Mouse (Mus musculus) spleen, postnatal 10 days (tissue): ENCODE data around the gene Nipa1.

Experiments used
- DNase-seq, 2 experiments: peaks; one replicate each; pipeline ENCODE4 v3.0.0; 2021 to 2022; ENCODE audit warnings: low spot score in 2 of 2

Gene Nipa1

DNA sequence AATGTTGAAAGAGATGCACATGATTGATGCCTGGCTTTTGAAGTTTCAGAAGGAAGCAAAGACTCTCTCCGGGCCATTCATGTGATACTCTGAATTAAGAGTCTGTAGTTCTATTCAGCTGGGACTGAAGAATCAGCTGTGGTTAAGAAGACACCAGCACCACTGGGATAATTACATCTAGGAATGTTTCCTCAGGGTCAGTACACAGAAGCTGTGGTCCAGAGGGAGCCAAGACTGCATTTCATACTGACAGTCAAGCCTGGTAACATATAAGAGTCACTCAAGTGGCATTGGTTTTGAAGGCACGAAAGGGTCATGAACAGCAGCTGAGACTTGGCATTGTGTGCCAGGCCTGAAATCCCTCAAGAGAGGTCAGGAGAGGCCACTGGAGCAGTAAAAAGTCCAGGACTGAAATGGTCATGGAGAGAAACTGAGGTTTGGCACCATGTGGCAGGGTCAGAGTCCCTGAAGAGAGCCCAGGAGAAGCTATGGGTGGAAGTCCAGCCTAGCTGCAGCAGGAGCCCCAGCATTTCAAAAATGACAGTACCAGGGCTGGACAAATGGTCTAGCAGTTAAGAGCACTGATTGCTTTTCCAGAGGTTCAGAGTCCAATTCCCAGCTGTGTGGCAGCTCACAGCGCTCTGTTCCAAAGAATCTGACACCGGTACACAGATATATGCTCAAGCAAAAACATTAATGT, 9.3 kb downstream of the Nipa1 start:
- DNase-seq = no peak

DNA sequence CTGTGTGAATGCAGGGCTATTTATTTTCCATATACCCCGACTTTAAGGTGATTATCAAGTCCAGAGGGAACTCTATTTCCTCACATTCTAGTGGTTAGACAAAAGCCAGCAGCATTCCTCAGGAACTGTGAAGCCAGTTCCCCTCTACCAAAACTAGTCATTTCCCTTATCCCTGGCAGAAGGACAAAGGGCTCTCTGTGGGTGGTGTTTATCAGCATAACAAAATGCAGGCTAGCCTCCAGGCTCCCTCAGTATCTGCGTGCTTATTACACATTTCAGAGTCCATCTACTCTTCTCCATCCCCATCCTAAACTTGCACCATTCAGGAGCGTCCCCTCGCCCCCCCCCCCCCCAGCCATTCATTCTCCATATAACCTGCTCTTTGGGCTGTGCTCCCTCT, 20.8 kb downstream of the Nipa1 start:
- DNase-seq = no peak

DNA sequence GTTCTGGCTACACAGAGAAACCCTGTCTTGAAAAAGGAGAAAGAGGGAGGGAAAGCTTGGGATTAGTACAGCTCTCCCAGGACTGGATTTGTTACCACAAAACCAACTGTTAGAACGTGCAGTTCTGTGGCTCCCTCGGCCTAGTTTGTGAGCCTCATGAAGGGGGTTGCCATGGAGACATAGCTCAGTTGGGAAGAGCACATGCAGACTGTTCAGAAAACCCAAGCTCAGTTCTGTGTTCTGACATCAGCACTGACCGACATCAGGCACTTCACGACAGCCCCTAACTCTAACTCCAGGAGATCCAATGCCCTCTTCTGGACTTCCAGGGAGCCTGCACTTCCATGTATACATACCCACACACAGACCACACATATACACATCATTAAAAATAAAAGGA, 24.7 kb downstream of the Nipa1 start:
- no peak for DNase-seq

DNA sequence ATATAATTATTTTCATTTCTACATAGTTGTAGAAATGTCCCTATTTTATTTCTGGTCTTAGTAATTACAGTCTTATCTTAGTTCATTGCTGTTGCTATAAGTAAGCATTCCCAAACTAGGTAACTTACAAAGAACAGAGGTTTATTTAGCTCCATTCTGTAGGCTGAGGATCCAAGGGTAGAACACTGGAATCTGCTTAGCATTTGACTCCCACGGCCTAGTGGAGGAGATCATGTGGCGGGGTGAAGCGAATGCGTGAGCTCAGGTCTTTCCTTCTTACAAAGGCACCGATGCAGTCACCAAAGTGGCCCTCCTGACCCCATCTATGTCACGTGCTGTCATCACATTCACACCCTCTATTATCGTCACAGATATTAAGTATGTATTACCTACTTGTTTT, 27.9 kb downstream of the Nipa1 start:
- DNase-seq = no peak

DNA sequence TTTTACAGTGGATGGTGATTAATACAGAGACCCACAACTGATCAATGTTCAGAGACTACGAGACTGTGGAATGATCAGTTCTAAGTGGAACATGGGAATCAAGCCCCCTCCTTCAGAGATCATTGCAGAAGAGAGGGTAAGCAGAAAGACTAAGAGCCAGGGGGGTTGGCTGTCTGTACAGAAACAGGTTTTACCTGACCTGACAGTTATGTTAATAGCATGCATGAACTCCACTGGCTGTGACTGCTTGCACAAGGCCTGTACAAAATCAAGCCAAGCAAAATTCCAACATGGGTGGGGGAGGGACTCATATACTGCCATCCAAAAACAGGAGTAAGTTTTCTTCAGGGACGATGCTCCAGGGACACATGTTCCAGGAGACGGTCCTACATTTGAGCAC, 28.6 kb downstream of the Nipa1 start:
- DNase-seq = no peak

DNA sequence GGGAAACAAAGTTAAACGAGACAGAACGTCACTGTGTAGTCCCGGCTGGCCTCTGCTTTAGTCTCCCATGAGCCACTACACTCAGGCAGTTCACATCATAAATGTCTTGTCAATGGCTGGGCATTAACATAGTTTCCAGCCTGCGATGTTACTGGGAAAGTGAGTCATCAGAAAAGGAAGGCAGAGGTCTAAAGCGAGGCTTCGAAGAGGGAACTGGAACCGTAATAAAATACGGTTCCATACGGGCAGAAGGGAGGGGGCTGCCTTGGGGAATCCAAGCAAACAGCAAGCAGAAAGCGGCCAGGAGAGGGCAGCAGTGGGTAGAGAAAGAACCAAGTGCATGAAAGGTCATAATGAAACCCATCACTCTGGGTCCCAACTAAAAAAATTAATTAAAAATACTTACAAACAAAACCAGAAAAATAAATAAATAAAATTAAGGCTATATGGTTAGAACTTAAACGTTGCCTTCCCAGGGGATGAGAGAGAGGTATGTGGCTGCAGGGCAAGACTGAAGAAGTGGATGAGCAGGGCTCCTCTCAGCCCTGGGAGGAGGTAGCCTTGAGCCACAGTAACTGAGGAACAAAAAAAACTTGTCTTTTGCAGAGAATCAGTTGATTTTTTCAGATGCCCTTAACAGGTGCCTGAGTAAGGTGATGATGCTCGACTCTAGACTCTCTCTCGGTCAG, 33.1 kb downstream of the Nipa1 start:
- peak; percentile 85 to 93 for DNase-seq

DNA sequence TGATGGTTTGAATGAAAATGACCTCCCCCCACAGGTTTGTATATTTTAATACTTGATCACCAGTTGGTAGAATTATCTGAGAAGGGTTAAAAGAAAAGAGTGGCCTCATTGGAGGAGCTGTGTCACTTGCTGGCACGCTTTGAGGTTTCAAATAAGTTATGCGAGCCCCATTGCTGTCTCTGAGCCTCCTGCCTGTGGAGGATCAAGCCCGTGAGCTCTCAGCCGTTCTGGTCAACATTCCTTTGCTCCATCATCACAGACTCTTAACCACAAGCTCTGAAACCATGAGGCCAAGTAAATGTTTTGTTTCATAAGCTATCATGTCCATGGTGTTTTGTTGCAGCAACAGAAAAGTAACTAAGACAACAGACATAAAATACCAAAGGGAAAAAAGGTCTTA, 35.0 kb downstream of the Nipa1 start:
- no peak for DNase-seq

DNA sequence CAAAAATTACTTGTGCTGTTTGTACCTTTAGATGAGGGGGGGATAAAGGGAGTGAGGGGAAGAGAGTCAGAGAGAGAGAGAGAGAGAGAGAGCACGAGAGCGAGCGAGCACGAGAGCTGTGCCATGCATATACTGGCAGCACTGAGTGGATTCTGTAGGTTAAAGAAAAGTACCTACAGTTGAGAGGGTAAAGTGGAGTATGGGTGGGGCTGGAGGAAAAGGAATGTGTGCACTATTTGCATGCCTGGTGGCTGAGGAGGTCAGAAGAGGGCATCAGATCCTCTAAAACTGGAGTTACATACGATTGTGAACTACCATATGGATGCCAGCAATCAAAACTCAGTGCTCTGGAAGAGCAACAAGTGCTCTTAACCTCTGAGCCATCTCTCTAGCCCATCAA, 36.6 kb downstream of the Nipa1 start:
- DNase-seq = no peak

DNA sequence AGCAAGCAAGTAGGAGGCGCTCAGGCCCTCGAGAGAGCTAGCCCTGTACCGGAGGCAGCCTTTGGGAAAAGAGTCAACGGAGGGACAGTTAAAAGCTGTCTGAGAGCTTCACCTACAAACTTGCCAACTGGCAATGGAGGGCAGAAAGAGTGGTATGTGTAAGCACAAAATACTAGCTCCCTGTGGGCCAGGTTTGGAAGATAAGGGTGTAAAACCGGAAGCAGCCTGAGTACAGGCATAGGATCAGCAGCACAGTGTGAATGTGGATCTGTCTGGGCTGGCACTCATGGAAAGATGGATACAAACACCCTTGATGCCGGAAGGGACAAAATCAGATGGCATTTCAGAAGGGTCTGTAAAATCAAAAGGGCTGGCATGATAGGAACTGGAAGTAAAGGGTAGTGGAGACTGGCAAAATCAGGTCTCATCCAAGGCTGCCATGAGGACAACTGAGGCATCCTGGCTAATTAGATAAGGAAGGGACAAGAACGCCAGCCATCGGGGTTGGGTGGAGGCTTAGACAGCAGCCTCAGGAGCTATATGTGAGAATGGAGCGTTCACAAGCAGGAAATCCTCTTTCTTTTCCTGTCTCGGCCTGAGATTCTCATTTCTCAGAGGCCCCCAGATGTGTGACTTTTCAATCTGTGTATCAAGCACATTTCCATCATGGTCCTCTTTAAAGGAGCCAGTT, 37.6 kb downstream of the Nipa1 start:
- DNase-seq = no peak

DNA sequence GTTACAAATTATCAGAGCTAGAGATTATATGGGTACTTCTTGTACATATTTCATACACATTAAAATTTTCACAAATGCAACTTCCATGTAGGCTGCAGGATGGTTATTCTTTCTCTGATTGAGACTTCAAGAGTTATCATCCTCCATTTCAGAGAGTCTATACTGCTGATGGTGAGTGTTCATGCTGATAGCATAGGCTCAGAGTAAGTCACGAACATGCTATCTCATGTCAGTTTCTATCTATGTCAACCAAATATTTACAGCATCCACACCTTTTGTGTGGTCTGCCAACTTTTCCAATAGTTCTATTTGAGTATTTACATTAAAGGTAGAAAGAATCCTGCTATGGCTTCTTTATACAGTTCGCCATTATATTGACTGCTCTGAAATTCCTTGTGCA, 38.2 kb downstream of the Nipa1 start:
- no peak for DNase-seq

DNA sequence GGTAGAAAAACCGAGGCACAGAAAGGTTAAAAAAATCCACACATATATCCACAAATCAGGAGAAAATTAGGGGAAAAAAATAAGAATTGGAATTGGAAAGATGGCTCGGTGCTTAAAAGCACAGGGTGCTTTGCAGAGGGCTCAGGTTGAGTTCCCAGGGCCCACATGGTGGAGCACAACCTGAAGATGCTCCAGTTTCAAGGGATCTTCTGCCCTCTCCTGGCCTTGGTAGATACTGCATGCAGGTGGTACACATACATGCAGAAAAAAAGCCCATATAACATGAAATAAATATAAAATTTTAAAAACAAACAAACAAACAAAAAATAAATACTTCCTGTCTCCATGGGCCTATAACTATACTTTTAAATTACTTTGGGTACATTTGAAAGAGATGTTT, 45.3 kb downstream of the Nipa1 start:
- peak in 1 of 2 experiments; percentile 46 for DNase-seq

DNA sequence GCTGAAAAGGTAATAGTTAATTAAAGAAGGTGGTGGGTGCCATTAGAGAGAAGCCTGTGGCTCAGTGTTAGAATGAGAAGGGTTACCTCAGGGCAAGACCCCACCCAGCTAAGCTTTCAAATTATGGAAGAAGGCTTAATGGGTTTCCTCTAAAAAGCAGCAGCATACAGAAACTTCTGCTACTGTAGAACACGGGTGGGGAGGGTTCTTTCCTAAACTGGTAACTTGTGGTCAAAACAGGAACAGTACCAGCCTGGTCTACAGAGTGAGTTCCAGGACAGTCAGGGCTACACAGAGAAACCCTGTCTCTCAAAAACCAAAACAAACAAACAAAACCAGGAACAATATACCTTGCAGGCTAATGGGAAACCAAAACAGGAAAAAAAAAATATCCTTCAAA, 50.3 kb downstream of the Nipa1 start:
- DNase-seq = no peak

DNA sequence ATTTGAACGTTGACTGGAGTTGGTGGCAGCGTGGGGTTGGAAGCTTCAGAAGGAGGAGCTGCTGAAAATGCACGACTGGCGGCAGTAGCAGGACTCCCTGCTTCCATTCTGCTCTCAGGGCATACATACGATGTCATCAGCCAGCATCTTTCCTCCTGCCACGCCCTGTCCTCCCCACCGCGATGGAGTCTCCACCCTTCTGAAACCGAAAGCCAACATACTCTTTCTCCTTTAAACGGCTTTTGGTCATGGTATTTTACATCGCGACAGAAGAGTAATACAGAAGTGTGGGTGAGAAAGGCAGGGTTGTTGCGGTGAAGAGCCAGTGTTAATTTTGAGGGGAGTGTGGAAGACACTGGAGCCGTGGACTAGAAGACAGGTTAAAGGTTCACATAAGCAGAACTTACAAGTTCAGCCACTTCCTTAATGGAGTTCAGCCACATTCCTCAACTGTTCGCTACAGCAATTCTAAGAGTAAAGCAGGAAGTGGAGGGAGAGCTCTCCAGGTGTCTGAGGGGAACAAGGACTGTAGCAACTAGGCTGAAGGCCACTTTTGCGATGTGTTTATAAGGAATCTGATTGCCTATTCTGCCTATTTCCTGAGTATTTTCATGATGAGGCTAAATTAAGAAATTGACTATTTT, 51.4 kb downstream of the Nipa1 start:
- DNase-seq = peak; percentile 54 to 79

DNA sequence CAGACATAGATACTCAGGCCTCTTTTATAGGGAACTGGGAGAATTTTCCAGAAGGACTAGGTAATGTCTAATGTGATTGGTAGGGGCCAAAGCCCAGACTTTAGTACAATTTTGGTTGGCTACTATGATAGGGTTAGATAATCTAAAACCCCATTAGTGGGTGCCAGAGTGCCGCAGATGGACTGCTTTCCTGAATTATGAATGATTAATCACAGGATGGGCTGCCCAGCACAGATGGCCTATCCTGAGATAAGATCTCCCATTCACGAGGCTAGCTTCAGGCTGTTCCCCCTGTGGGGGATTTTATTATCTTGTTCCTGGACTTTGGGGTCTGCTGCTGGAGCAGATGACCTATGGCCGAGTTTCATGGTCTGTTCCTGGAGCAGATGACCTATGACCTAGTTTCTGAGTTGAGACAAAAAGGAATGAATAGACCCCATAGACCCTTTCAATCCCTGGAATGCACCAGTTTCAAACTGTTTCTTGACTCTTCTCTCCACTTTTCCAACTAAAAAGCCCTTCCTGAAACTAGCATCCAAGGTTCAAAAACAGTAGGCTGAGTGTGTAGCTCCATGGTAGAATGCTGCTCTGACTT, 52.8 kb downstream of the Nipa1 start:
- DNase-seq = no peak

DNA sequence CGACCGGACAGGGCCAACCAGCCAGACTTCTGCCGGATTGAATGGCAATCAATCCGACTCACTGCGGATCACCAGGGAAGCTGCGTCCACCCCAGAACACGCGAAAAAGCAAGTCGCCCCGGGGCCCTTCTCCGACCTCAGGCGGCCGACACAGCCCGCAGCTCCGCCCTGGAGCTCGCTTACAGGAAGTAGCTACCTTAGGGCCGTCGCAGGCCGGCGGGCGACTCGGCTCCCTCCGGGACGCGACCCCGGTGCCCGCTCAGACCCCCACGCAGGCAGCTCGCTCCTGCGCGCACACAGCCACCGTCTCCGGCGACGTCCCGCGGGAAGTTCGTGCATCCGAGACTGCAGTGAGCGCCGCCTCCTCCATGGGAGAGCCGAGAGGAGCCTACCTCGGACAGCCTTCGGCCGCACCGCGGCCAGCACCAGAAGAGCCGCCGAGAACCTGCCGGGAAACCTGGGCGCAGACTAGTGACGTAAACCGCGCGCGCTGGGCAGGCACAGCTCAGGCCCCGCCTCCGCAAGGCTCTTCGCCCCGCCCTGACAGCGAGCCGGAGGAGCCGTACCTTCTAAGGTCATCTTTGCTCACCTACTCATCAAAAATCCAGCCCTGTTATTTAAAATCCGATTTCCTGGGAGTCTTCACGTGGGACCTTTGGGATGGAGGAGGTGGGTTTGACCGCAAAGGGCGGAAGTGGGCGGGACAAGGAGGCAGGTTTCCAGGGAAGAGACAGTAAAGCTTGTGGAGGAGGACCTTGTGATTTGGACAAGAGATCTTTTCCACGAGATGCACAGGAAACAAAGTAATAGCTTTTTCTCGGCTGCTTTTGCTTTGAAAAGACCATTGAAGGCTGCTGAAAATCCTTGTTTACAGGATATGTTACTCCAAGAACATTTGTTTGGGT, 57.5 kb downstream of the Nipa1 start, which contains the start of gene Nipa2:
Nipa2 (minus strand) TSS at position 473 of the 905 bp plus-strand sequence.
- peak; percentile 96 to 98 for DNase-seq

DNA sequence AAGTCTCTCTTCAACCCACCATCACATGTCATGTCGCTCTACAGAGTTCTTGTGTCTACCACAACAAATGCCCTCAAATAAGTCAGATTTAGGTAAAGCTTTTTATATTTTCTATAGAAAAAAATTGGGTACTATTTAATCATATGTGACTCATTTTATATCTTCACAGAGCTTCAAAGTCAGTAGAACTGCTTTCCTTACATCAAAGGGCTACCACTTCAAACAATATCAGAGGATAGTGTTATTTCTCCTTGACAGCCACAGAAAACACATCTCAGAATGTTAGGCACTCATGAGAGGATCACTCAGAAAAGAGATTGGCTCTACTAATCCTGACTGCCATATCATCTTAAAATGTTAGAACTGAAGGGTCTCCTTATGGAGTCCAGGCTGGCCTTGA, 59.2 kb downstream of the Nipa1 start:
- DNase-seq = no peak

DNA sequence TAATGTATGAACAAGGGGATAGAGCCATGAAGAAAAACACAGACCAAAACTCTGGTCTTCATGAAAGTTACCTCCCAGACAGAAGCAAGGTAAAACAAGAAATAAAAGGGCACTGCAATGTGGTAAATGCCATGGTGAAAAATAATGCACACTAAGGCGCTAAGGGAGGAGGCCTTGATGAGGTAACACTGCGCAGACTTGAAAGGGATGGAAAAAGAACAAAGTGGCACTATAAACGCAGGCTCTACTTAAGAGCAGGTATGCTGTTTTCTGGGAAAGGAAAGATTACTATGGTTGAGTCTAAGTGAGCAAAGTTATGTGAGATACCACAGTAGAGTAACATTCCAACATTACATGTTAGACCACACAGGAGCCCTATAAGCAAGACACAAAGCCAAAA, 60.0 kb downstream of the Nipa1 start:
- DNase-seq = no peak

DNA sequence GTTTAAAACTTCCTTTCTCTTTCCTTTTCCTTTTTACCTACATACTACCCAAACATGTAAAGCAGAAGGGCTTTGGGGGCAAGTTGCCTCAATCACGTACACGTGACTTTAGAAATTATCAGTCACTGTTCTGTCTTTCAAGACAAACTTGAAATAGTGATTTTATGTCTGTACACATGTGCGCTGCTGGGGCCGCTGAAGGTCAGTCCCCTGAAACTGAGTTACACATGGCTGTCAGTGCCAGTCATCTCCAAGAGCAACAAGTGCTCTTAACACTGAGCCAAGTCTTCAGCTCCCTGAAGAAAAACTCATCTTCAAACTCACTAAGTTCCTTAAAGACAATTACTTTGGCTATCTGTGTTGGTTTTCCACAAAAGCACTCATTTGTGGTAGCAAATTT, 61.8 kb downstream of the Nipa1 start:
- DNase-seq = no peak

DNA sequence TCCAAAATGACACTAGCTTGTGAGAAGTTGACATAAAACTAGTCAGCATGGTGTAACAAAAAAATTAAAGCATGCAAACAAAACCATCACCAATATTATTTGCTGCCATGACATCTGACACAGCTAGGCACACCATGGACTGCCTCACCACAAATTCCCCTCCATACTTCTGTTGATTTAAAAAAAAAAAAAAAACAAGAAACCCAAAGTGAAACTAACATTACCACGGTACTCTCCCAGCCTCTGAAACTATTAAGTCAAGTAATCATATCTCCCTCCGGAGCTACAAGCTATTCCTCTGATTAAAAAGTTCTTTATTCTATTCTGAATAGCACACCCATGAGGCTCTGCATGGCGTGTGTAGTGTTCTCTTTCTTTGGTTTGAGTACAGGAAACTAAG, 62.6 kb downstream of the Nipa1 start:
- DNase-seq = no peak

DNA sequence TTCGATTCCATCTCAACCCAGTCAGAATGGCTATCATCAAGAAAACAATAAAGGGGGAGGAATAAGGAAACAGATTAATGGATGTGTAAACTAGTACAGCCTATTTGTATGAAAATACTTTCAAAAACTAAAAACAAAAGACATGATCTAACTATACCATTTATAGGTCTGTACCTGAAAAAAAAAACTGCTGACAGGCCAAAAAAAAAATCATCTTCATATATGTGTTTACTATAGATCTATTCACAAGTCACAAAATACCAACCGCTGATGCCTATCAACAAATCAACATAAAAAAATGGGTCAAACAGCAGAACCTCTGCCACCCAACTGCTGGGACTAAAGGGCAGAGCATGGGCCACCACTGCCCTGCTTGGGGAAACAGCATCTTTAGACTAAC, 63.7 kb downstream of the Nipa1 start:
- DNase-seq = no peak

DNA sequence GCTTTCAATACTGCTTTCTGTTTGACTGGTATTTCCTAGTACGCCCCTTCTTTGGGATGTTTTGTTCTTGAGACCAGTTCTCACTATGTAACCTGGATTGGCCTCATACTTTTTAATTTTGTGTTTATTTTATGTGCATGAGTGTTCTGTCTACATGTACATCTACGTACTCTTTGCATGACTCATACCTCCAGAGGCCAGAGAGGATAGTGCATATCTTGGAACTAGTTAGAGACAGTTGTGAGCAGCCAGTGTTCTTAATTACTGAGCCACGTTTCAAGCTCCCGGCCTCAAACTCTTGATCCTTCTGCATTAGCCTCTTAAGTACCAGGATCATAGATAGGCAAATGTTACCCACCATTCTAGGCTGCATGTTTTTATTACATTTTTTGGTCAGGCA, 81.4 kb downstream of the Nipa1 start:
- no peak for DNase-seq
